Mouse (Mus musculus) MEL (cell line): ENCODE measurements at regions not wholly inside any gene's neighbourhood (a gene's known extent, or its start where the extent isn't known, plus 50 kb on each side); places are given as distances from the start of the nearest gene placed in this dataset.

Experiments
- DNase-seq: peaks from one replicate; pipeline ENCODE4 v3.0.0; 2011; ENCODE audit warnings: low read depth, low spot score
- H3K27ac ChIP-seq: 2 replicates; pipeline ENCODE4 v1.5.1; 2012; ENCODE audit warnings: low read depth, mild to moderate bottlenecking, control low read depth, low read length, moderate library complexity; ENCODE audit not compliant: control insufficient read depth
- H3K27me3 ChIP-seq, 2 experiments: fragments of 150-350 bp in 1 of 2; sonication (generic) in 1 of 2; 2 replicates each; pipeline ENCODE4 v1.6.1; 2012; ENCODE audit warnings: low read length in 2 of 2, mild to moderate bottlenecking in 2 of 2, improper control_type of control experiment in 1 of 2, moderate library complexity in 1 of 2; ENCODE audit not compliant: insufficient read depth in 2 of 2, control insufficient read depth in 1 of 2
- H3K36me3 ChIP-seq, 2 experiments: 2 replicates each; pipeline ENCODE4 v1.6.1; 2012 to 2014; ENCODE audit warnings: low read length in 2 of 2, improper control_type of control experiment in 1 of 2, inconsistent platforms in 1 of 2, mild to moderate bottlenecking in 1 of 2; ENCODE audit not compliant: insufficient read depth in 2 of 2, control insufficient read depth in 1 of 2
- H3K4me1 ChIP-seq, 2 experiments: fragments of 150-350 bp in 1 of 2; sonication (generic) in 1 of 2; 2 replicates each; pipeline ENCODE4 v1.6.1; 2012; ENCODE audit warnings: low read length in 2 of 2, improper control_type of control experiment in 1 of 2, mild to moderate bottlenecking in 1 of 2; ENCODE audit not compliant: insufficient read depth in 2 of 2, control insufficient read depth in 1 of 2
- H3K4me3 ChIP-seq, 2 experiments: fragments of 150-350 bp in 1 of 2; sonication (generic) in 1 of 2; 2 replicates each; pipeline ENCODE4 v1.5.1; 2012; ENCODE audit warnings: low read depth in 2 of 2, low read length in 2 of 2, mild to moderate bottlenecking in 2 of 2, moderate library complexity in 2 of 2, control low read depth in 1 of 2, improper control_type of control experiment in 1 of 2; ENCODE audit not compliant: control insufficient read depth in 1 of 2, insufficient read depth in 1 of 2
- H3K79me2 ChIP-seq: 2 replicates; pipeline ENCODE4 v1.6.1; 2012; ENCODE audit warnings: mild to moderate bottlenecking, low read length, moderate library complexity; ENCODE audit not compliant: control insufficient read depth, poor library complexity, insufficient read depth
- H3K9ac ChIP-seq: 2 replicates; pipeline ENCODE4 v1.6.1; 2012; ENCODE audit warnings: low read depth, mild to moderate bottlenecking, control low read depth, low read length, moderate library complexity; ENCODE audit not compliant: control insufficient read depth, poor library complexity, severe bottlenecking
- H3K9me3 ChIP-seq: fragments of 150-350 bp; sonication (generic); replicated peaks from 2 replicates; pipeline ENCODE4 v1.6.1; 2012; ENCODE audit warnings: mild to moderate bottlenecking, low read length, improper control_type of control experiment, moderate library complexity; ENCODE audit not compliant: insufficient read depth
- E2F4 ChIP-seq: IDR thresholded peaks from 2 replicates; pipeline ENCODE4 v1.6.1; 2011; ENCODE audit warnings: low read depth, low read length, improper control_type of control experiment, borderline replicate concordance
- EP300 ChIP-seq, 2 experiments: IDR thresholded peaks; 2 replicates each; pipeline ENCODE4 v1.6.1; 2011; ENCODE audit warnings: improper control_type of control experiment in 2 of 2, low read length in 2 of 2, low read depth in 1 of 2, mild to moderate bottlenecking in 1 of 2
- ETS1 ChIP-seq: IDR thresholded peaks from 2 replicates; pipeline ENCODE4 v1.6.1; 2012; ENCODE audit warnings: low read depth, mild to moderate bottlenecking, inconsistent platforms, low read length, improper control_type of control experiment, moderate library complexity
- GABPA ChIP-seq: IDR thresholded peaks from 2 replicates; pipeline ENCODE4 v1.6.1; 2012; ENCODE audit warnings: low read depth, mild to moderate bottlenecking, inconsistent platforms, low read length, improper control_type of control experiment, moderate library complexity
- GATA1 ChIP-seq: IDR thresholded peaks from 2 replicates; pipeline ENCODE4 v1.6.1; 2011; ENCODE audit warnings: low read depth, low read length, improper control_type of control experiment
- JUND ChIP-seq: IDR thresholded peaks from 2 replicates; pipeline ENCODE4 v1.6.1; 2011; ENCODE audit warnings: low read depth, mild to moderate bottlenecking, improper control_type of control experiment, low read length
- KAT2A ChIP-seq: conservative IDR thresholded peaks from 2 replicates; pipeline ENCODE4 v1.6.1; 2012; ENCODE audit warnings: low read depth, low read length, improper control_type of control experiment, inconsistent platforms
- MAFK ChIP-seq: IDR thresholded peaks from 2 replicates; pipeline ENCODE4 v1.6.1; 2011; ENCODE audit warnings: low read depth, mild to moderate bottlenecking, low read length, improper control_type of control experiment, borderline replicate concordance
- MAX ChIP-seq: IDR thresholded peaks from 2 replicates; pipeline ENCODE4 v1.6.1; 2011; ENCODE audit warnings: low read length, improper control_type of control experiment
- MAZ ChIP-seq: IDR thresholded peaks from 2 replicates; pipeline ENCODE4 v1.6.1; 2012; ENCODE audit warnings: low read depth, mild to moderate bottlenecking, inconsistent platforms, low read length, improper control_type of control experiment
- MYC ChIP-seq: IDR thresholded peaks from 2 replicates; pipeline ENCODE4 v1.6.1; 2011; ENCODE audit warnings: low read depth, mild to moderate bottlenecking, low read length, improper control_type of control experiment, moderate library complexity
- NRF1 ChIP-seq: IDR thresholded peaks from 2 replicates; pipeline ENCODE4 v1.6.1; 2014; ENCODE audit warnings: low read depth, mild to moderate bottlenecking, inconsistent platforms, low read length, improper control_type of control experiment, moderate library complexity; ENCODE audit not compliant: poor library complexity, insufficient read depth, severe bottlenecking
- POLR2AphosphoS2 ChIP-seq: IDR thresholded peaks from 2 replicates; pipeline ENCODE4 v1.6.1; 2011; ENCODE audit warnings: low read length, improper control_type of control experiment
- POLR2AphosphoS5 ChIP-seq: IDR thresholded peaks from 2 replicates; pipeline ENCODE4 v1.6.1; 2012; ENCODE audit warnings: low read depth, borderline replicate concordance, mild to moderate bottlenecking, inconsistent platforms, low read length, moderate library complexity, mixed read lengths
- RAD21 ChIP-seq: IDR thresholded peaks from 2 replicates; pipeline ENCODE4 v1.6.1; 2011; ENCODE audit warnings: mild to moderate bottlenecking, low read depth, low read length, improper control_type of control experiment
- RCOR1 ChIP-seq: IDR thresholded peaks from 2 replicates; pipeline ENCODE4 v1.6.1; 2012; ENCODE audit warnings: low read depth, mild to moderate bottlenecking, inconsistent platforms, low read length, improper control_type of control experiment
- SIN3A ChIP-seq: IDR thresholded peaks from 2 replicates; pipeline ENCODE4 v1.6.1; 2012; ENCODE audit warnings: low read length, improper control_type of control experiment, inconsistent platforms
- SMC3 ChIP-seq: IDR thresholded peaks from 2 replicates; pipeline ENCODE4 v1.6.1; 2011; ENCODE audit warnings: low read depth, low read length, improper control_type of control experiment
- TAL1 ChIP-seq: IDR thresholded peaks from 2 replicates; pipeline ENCODE4 v1.6.1; 2012; ENCODE audit warnings: mild to moderate bottlenecking, inconsistent platforms, low read length, moderate library complexity, mixed read lengths
- UBTF ChIP-seq: IDR thresholded peaks from 2 replicates; pipeline ENCODE4 v1.6.1; 2012; ENCODE audit warnings: low read depth, mild to moderate bottlenecking, inconsistent platforms, low read length, improper control_type of control experiment, moderate library complexity, borderline replicate concordance; ENCODE audit not compliant: insufficient read depth
- USF1 ChIP-seq: IDR thresholded peaks from 2 replicates; pipeline ENCODE4 v1.6.1; 2014; ENCODE audit warnings: low read depth, mild to moderate bottlenecking, inconsistent platforms, low read length, improper control_type of control experiment, moderate library complexity
- USF2 ChIP-seq, 2 experiments: IDR thresholded peaks; 2 replicates each; pipeline ENCODE4 v1.6.1; 2011 to 2012; ENCODE audit warnings: improper control_type of control experiment in 2 of 2, low read length in 2 of 2, borderline replicate concordance in 1 of 2, inconsistent platforms in 1 of 2, low read depth in 1 of 2, mild to moderate bottlenecking in 1 of 2; ENCODE audit not compliant: insufficient read depth in 1 of 2
- ZKSCAN1 ChIP-seq: IDR thresholded peaks from 2 replicates; pipeline ENCODE4 v1.6.1; 2012; ENCODE audit warnings: low read depth, mild to moderate bottlenecking, inconsistent platforms, low read length, improper control_type of control experiment, moderate library complexity
- ZMIZ1 ChIP-seq: IDR thresholded peaks from 2 replicates; pipeline ENCODE4 v1.6.1; 2012; ENCODE audit warnings: low read depth, mild to moderate bottlenecking, inconsistent platforms, low read length, improper control_type of control experiment, moderate library complexity

DNA sequence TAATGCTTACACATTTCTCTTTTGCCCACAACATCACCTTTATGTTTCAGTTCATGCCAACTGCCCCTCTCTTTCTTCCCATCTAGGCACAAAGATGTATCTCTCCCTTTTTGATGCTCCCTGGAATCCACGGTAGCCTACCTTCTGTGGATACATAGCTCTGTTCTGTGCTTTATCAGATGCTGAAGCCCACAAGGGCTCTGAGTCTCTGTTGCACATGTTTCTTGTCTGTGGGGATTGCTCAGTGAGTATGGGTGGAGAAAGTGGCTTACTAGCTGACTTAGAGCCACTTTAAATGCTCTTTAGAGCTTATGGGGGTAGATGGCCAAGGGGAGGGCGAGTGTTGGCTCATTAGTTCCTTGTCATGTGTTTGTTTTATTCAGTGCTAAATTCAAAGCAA is 289.9 kb upstream of the Fam92a start:
- Histone ChIP-seq H3K4me3 (no peak overlapping the region), H3K36me3 (no peaks in the 10 kb centered on the region), H3K4me1 (no peaks in the 10 kb centered on the region), H3K27me3 (no peaks in the 10 kb centered on the region), H3K9me3 (no peaks in the 10 kb centered on the region), H3K79me2 (no peaks in the 10 kb centered on the region), H3K9ac (no peak overlapping the region), H3K27ac (no peak overlapping the region)
- TF ChIP-seq RAD21 (no peak), JUND (no peak), GABPA (no peak), MAZ (no peak), POLR2AphosphoS2 (no peak), ZKSCAN1 (no peak), MYC (no peak), NRF1 (no peak), USF1 (no peak), MAFK (no peak), POLR2AphosphoS5 (no peak), E2F4 (no peak), EP300 (IDR thresholded peaks at IDR 0.05; ENCODE audit: low read depth in 1 of 2, low read length in 2 of 2) (no peak), MAX (no peak), USF2 (IDR thresholded peaks at IDR 0.05; ENCODE audit: borderline replicate concordance in 1 of 2, insufficient read depth in 1 of 2, low read depth in 1 of 2, low read length in 2 of 2) (no peak)
- no peak for DNase-seq

DNA sequence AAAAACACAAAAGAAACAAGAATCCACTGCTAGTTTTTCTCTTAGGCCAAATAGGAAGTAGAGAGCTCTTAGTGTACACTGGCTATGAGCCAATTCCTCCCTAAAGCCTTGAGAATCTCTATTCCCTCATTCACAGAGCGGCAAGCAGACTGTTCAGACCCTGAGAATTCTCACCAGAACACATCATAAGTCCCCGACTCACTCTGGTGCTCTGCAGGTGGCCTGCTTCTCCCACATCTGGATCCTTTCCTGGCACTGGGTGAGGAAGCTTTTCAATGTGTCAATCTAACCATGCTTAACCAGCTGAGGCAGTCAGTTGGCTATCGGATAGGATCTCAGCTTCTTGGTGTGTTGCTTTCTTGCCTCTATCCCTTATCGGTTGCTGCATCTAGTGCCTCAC is 289.4 kb upstream of the Fam92a start:
- Histone ChIP-seq H3K4me3 (no peak overlapping the region), H3K9ac (no peak overlapping the region), H3K27me3 (no peaks in the 10 kb centered on the region), H3K4me1 (no peaks in the 10 kb centered on the region), H3K27ac (no peak overlapping the region), H3K79me2 (no peaks in the 10 kb centered on the region), H3K9me3 (no peaks in the 10 kb centered on the region), H3K36me3 (no peaks in the 10 kb centered on the region)
- DNase-seq = no peak
- TF ChIP-seq ZMIZ1 (no peak), GATA1 (no peak), SIN3A (no peak), ETS1 (no peak), E2F4 (no peak), KAT2A (no peak), EP300 (IDR thresholded peaks at IDR 0.05; ENCODE audit: low read depth in 1 of 2, low read length in 2 of 2) (no peak), RAD21 (no peak), USF2 (IDR thresholded peaks at IDR 0.05; ENCODE audit: borderline replicate concordance in 1 of 2, insufficient read depth in 1 of 2, low read depth in 1 of 2, low read length in 2 of 2) (no peak), GABPA (no peak), UBTF (no peak), SMC3 (no peak), USF1 (no peak), POLR2AphosphoS5 (no peak), ZKSCAN1 (no peak), TAL1 (no peak), MYC (no peak), RCOR1 (no peak)
